20 mouse cellular contexts compared by ENCODE assay signal in genomic region chr7:122356941-122357340, GRCm38 (mm10).
DNase-seq lines count a peak whose midpoint lies in the region; ATAC-seq and TF ChIP-seq lines count a peak whose summit lies in the region.
"Had no signal": no experiment of that assay in that cellular context is flagged by ENCODE, and none has a peak within 500 bp of the region (broad histone marks: within the 10 kb centered on the region; RNA-seq: fewer than 3 reads in every experiment).

No protein-coding gene starts in this region.

- WGBS in forebrain, embryonic 16.5 days = 33% methylated on average over 2 of the region's 2 CpGs

- H3K9me3 ChIP-seq in forebrain, embryonic 16.5 days (ENCODE audit: control insufficient read depth, low read length) = peaks cover 4% of the 10 kb centered on the region; the same call in 1 of the 2 replicates
- H3K9me3 ChIP-seq: embryonic facial prominence, embryonic 15.5 days; heart, embryonic 12.5 days; intestine, embryonic 15.5 days had no signal

- no peaks in the 10 kb centered on the region for H3K36me3 ChIP-seq in forebrain, embryonic 16.5 days (ENCODE audit: control insufficient read depth, insufficient read depth)
- H3K36me3 ChIP-seq: embryonic facial prominence, embryonic 15.5 days; heart, embryonic 12.5 days; hindbrain, embryonic 13.5 days; intestine, embryonic 15.5 days had no signal

- H3K4me3 ChIP-seq in layer of hippocampus, adult 2 months = no peak overlapping the region
- no peak overlapping the region for H3K4me3 ChIP-seq in forebrain, embryonic 16.5 days (replicated peaks; ENCODE audit: low read length)
- H3K4me3 ChIP-seq: embryonic facial prominence, embryonic 15.5 days; erythroblast, embryonic 14.5 days; heart, embryonic 12.5 days; hindbrain, embryonic 13.5 days; intestine, embryonic 15.5 days had no signal

- no peak for TF ChIP-seq CTCF in layer of hippocampus, adult 2 months (conservative IDR thresholded peaks at IDR 0.05)

- peak; percentile 60; the same call in 1 of the 2 replicates for ATAC-seq in frontal cortex, adult (ENCODE audit: low TSS enrichment)
- ATAC-seq in forebrain, embryonic 16.5 days = peak; percentile 77; the same call in 1 of the 2 replicates
- ATAC-seq: intestine, embryonic 15.5 days had no signal

- H3K9ac ChIP-seq in forebrain, embryonic 16.5 days (replicated peaks; ENCODE audit: low read depth, low read length) = no peak overlapping the region
- H3K9ac ChIP-seq: embryonic facial prominence, embryonic 15.5 days; heart, embryonic 12.5 days; hindbrain, embryonic 13.5 days; intestine, embryonic 15.5 days had no signal

- H3K4me1 ChIP-seq in forebrain, embryonic 16.5 days (replicated peaks; ENCODE audit: control insufficient read depth, insufficient read depth, low read length) = peaks cover 13% of the 10 kb centered on the region
- H3K4me1 ChIP-seq: embryonic facial prominence, embryonic 15.5 days; heart, embryonic 12.5 days; intestine, embryonic 15.5 days had no signal

- no peak overlapping the region for H3K4me2 ChIP-seq in forebrain, embryonic 16.5 days (ENCODE audit: low read length)
- H3K4me2 ChIP-seq: embryonic facial prominence, embryonic 15.5 days; heart, embryonic 12.5 days; hindbrain, embryonic 13.5 days; intestine, embryonic 15.5 days had no signal

- peak overlapping the region; percentile 55; the same call in 1 of the 2 replicates for H3K27ac ChIP-seq in layer of hippocampus, adult 2 months
- H3K27ac ChIP-seq in forebrain, embryonic 16.5 days (ENCODE audit: low read length) = no peak overlapping the region
- H3K27ac ChIP-seq: embryonic facial prominence, embryonic 15.5 days; hindbrain, embryonic 13.5 days; intestine, embryonic 15.5 days had no signal

- DNase-seq in frontal cortex, postnatal 14 days (ENCODE audit: low spot score in 2 of 2) = no peak
- DNase-seq in layer of hippocampus, adult 2 months (ENCODE audit: low spot score in 2 of 2) = no peak
- no peak for DNase-seq in layer of hippocampus, postnatal 10 days (ENCODE audit: low spot score in 2 of 2)
- peak; percentile 2 for DNase-seq in mesoderm, embryonic 11.5 days (ENCODE audit: low read depth, low spot score)
- no peak for DNase-seq in urinary bladder, postnatal 4 days (ENCODE audit: low spot score in 2 of 2)
- DNase-seq: adrenal gland, adult 2 months; adrenal gland, postnatal 25 days; cerebellum, adult 11 months; cerebellum, adult 8-10 months; cerebellum, postnatal 14 days; embryo, embryonic 11 days; gastrocnemius, postnatal 10 days; kidney, adult 2 months had no signal

- H3K27me3 ChIP-seq in forebrain, embryonic 16.5 days (replicated peaks; ENCODE audit: control insufficient read depth, insufficient read depth, low read length) = no peaks in the 10 kb centered on the region
- H3K27me3 ChIP-seq: embryonic facial prominence, embryonic 15.5 days; heart, embryonic 12.5 days; hindbrain, embryonic 13.5 days; intestine, embryonic 15.5 days had no signal
